Mouse (Mus musculus): ENCODE measurements around the gene Ccdc177.

Gene Ccdc177

GRCm38 (mm10) chr12:80736464-80737282 is 23.8 kb downstream of the Ccdc177 start:
- DNase-seq (ENCODE audit: low spot score): peak; percentile 82

- DNase-seq (ENCODE audit: low spot score): no peak
Measured at GRCm38 (mm10) chr12:80734526-80735470, 25.7 kb downstream of the Ccdc177 start.

- DNase-seq (ENCODE audit: low spot score): peak; percentile 86
Measured at GRCm38 (mm10) chr12:80730567-80730966, 29.9 kb downstream of the Ccdc177 start.

GRCm38 (mm10) chr12:80729758-80730530 is 30.5 kb downstream of the Ccdc177 start:
- DNase-seq (ENCODE audit: low spot score): no peak

- peak; percentile 40 for DNase-seq (ENCODE audit: low spot score)
Measured at GRCm38 (mm10) chr12:80728814-80729213, 31.7 kb downstream of the Ccdc177 start.

- DNase-seq (ENCODE audit: low spot score): no peak
Measured at GRCm38 (mm10) chr12:80728207-80728606, 32.3 kb downstream of the Ccdc177 start.

GRCm38 (mm10) chr12:80724853-80725559 is 35.5 kb downstream of the Ccdc177 start:
- DNase-seq (ENCODE audit: low spot score): peak; percentile 81

- no peak for DNase-seq (ENCODE audit: low spot score)
Measured at GRCm38 (mm10) chr12:80721458-80721857, 39.0 kb downstream of the Ccdc177 start.

- DNase-seq (ENCODE audit: low spot score): peak; percentile 17
Measured at GRCm38 (mm10) chr12:80720507-80720906, 40.0 kb downstream of the Ccdc177 start.

- DNase-seq (ENCODE audit: low spot score): no peak
Measured at GRCm38 (mm10) chr12:80719141-80719540, 41.3 kb downstream of the Ccdc177 start.

- no peak for DNase-seq (ENCODE audit: low spot score)
Measured at GRCm38 (mm10) chr12:80715915-80716314, 44.6 kb downstream of the Ccdc177 start.

GRCm38 (mm10) chr12:80706915-80707604 is 53.4 kb downstream of the Ccdc177 start:
- no peak for DNase-seq (ENCODE audit: low spot score)

GRCm38 (mm10) chr12:80706208-80706914 is 54.1 kb downstream of the Ccdc177 start:
- no peak for DNase-seq (ENCODE audit: low spot score)
